Mouse (Mus musculus): ENCODE results near the gene Mmp2. TPM values are rescaled to one million over a fixed set of nuclear protein-coding genes. Genes with fewer than 3 reads are reported as not detected.

The Mmp2 gene
- polyA plus RNA-seq, 1 experiment: 18.3 TPM

- no peaks in the 10 kb centered on the region for H3K36me3 ChIP-seq (ENCODE audit: control insufficient read depth, insufficient read depth, low read length)
- DNase-seq (ENCODE audit: low read depth in 1 of 2, low spot score in 2 of 2): no peak
- TF ChIP-seq CTCF (IDR thresholded peaks at IDR 0.05; ENCODE audit: extremely low read depth, insufficient read depth, insufficient read length, insufficient replicate concordance): no peak
- no peak for TF ChIP-seq POLR2A (IDR thresholded peaks at IDR 0.05; ENCODE audit: low read depth, low read length)
- H3K4me1 ChIP-seq (ENCODE audit: control insufficient read depth, insufficient read depth, insufficient read length): no peaks in the 10 kb centered on the region
- H3K27me3 ChIP-seq (ENCODE audit: control insufficient read depth, insufficient read depth, low read length): no peaks in the 10 kb centered on the region
- no peak overlapping the region for H3K4me3 ChIP-seq (ENCODE audit: extremely low read depth, insufficient read depth, insufficient read length)
- WGBS: 63% methylated on average over 3 of the region's 3 CpGs
- H3K27ac ChIP-seq (ENCODE audit: insufficient read depth, low read length): no peak overlapping the region
Observed at GRCm38 (mm10) chr8:92838616-92839015, 11.5 kb downstream of the Mmp2 start.

DNA sequence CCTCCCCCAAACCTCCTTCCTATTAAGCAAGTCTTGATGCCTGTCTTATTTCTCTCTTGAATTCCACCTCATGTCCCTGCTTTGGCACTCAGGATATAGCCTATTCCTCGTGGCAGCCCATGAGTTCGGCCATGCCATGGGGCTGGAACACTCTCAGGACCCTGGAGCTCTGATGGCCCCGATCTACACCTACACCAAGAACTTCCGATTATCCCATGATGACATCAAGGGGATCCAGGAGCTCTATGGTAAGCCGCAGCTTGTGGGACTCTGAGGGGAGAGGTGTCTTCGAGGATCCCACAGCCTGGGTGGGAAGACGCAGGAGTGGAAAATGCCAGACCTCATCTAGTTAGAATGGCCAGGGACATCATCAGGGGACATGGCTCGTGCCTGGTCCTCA, 12.1 kb downstream of the Mmp2 start:
- Histone ChIP-seq H3K27ac (ENCODE audit: insufficient read depth, low read length) (no peak overlapping the region), H3K4me3 (ENCODE audit: extremely low read depth, insufficient read depth, insufficient read length) (no peak overlapping the region), H3K36me3 (ENCODE audit: control insufficient read depth, insufficient read depth, low read length) (no peaks in the 10 kb centered on the region), H3K27me3 (ENCODE audit: control insufficient read depth, insufficient read depth, low read length) (no peaks in the 10 kb centered on the region), H3K4me1 (ENCODE audit: control insufficient read depth, insufficient read depth, insufficient read length) (no peaks in the 10 kb centered on the region)
- WGBS: 89% methylated on average over 8 of the region's 8 CpGs
- TF ChIP-seq CTCF (IDR thresholded peaks at IDR 0.05; ENCODE audit: extremely low read depth, insufficient read depth, insufficient read length, insufficient replicate concordance) (no peak), POLR2A (IDR thresholded peaks at IDR 0.05; ENCODE audit: low read depth, low read length) (no peak)
- no peak for DNase-seq (ENCODE audit: low read depth in 1 of 2, low spot score in 2 of 2)

- Histone ChIP-seq H3K27me3 (ENCODE audit: control insufficient read depth, insufficient read depth, low read length) (no peaks in the 10 kb centered on the region), H3K4me1 (ENCODE audit: control insufficient read depth, insufficient read depth, insufficient read length) (no peaks in the 10 kb centered on the region), H3K27ac (ENCODE audit: insufficient read depth, low read length) (no peak overlapping the region), H3K36me3 (ENCODE audit: control insufficient read depth, insufficient read depth, low read length) (no peaks in the 10 kb centered on the region), H3K4me3 (ENCODE audit: extremely low read depth, insufficient read depth, insufficient read length) (no peak overlapping the region)
- 87% methylated on average over 7 of the region's 7 CpGs for WGBS
- no peak for TF ChIP-seq CTCF (IDR thresholded peaks at IDR 0.05; ENCODE audit: extremely low read depth, insufficient read depth, insufficient read length, insufficient replicate concordance)
- no peak for TF ChIP-seq POLR2A (IDR thresholded peaks at IDR 0.05; ENCODE audit: low read depth, low read length)
- DNase-seq (ENCODE audit: low read depth in 1 of 2, low spot score in 2 of 2): no peak
Observed at GRCm38 (mm10) chr8:92839876-92840275, 12.8 kb downstream of the Mmp2 start.

GRCm38 (mm10) chr8:92846684-92847083, 19.6 kb downstream of the Mmp2 start:
- H3K4me3 ChIP-seq (ENCODE audit: extremely low read depth, insufficient read depth, insufficient read length): no peak overlapping the region
- 9% methylated on average over 3 of the region's 3 CpGs for WGBS
- no peak overlapping the region for H3K27ac ChIP-seq (ENCODE audit: insufficient read depth, low read length)
- H3K36me3 ChIP-seq (ENCODE audit: control insufficient read depth, insufficient read depth, low read length): no peaks in the 10 kb centered on the region
- no peaks in the 10 kb centered on the region for H3K27me3 ChIP-seq (ENCODE audit: control insufficient read depth, insufficient read depth, low read length)
- DNase-seq (ENCODE audit: low read depth in 1 of 2, low spot score in 2 of 2): no peak
- no peak for TF ChIP-seq CTCF (IDR thresholded peaks at IDR 0.05; ENCODE audit: extremely low read depth, insufficient read depth, insufficient read length, insufficient replicate concordance)
- no peak for TF ChIP-seq POLR2A (IDR thresholded peaks at IDR 0.05; ENCODE audit: low read depth, low read length)
- no peaks in the 10 kb centered on the region; the same call in 1 of the 2 replicates for H3K4me1 ChIP-seq (ENCODE audit: control insufficient read depth, insufficient read depth, insufficient read length)

GRCm38 (mm10) chr8:92847299-92847698, 20.2 kb downstream of the Mmp2 start:
- no peak for DNase-seq (ENCODE audit: low read depth in 1 of 2, low spot score in 2 of 2)

GRCm38 (mm10) chr8:92849261-92849660, 22.2 kb downstream of the Mmp2 start:
- WGBS: 78% methylated on average over 6 of the region's 6 CpGs

More at GRCm38 (mm10) chr8:92847299-92847698, 20.2 kb downstream of the Mmp2 start:
- Histone ChIP-seq H3K27me3 (ENCODE audit: control insufficient read depth, insufficient read depth, low read length) (no peaks in the 10 kb centered on the region), H3K4me1 (ENCODE audit: control insufficient read depth, insufficient read depth, insufficient read length) (no peaks in the 10 kb centered on the region; the same call in 1 of the 2 replicates), H3K27ac (ENCODE audit: insufficient read depth, low read length) (no peak overlapping the region), H3K36me3 (ENCODE audit: control insufficient read depth, insufficient read depth, low read length) (no peaks in the 10 kb centered on the region), H3K4me3 (ENCODE audit: extremely low read depth, insufficient read depth, insufficient read length) (no peak overlapping the region)
- 6% methylated on average over 9 of the region's 9 CpGs for WGBS
- TF ChIP-seq CTCF (IDR thresholded peaks at IDR 0.05; ENCODE audit: extremely low read depth, insufficient read depth, insufficient read length, insufficient replicate concordance) (no peak), POLR2A (IDR thresholded peaks at IDR 0.05; ENCODE audit: low read depth, low read length) (no peak)

GRCm38 (mm10) chr8:92850239-92850638, 23.1 kb downstream of the Mmp2 start:
- Histone ChIP-seq H3K36me3 (ENCODE audit: control insufficient read depth, insufficient read depth, low read length) (no peaks in the 10 kb centered on the region), H3K4me3 (ENCODE audit: extremely low read depth, insufficient read depth, insufficient read length) (no peak overlapping the region), H3K27me3 (ENCODE audit: control insufficient read depth, insufficient read depth, low read length) (peaks cover 3% of the 10 kb centered on the region; the same call in 1 of the 2 replicates), H3K4me1 (ENCODE audit: control insufficient read depth, insufficient read depth, insufficient read length) (peaks cover 6% of the 10 kb centered on the region; the same call in 1 of the 2 replicates), H3K27ac (ENCODE audit: insufficient read depth, low read length) (no peak overlapping the region)
- TF ChIP-seq CTCF (IDR thresholded peaks at IDR 0.05; ENCODE audit: extremely low read depth, insufficient read depth, insufficient read length, insufficient replicate concordance) (no peak), POLR2A (IDR thresholded peaks at IDR 0.05; ENCODE audit: low read depth, low read length) (no peak)
- WGBS: 85% methylated on average over 4 of the region's 4 CpGs
- DNase-seq (ENCODE audit: low read depth in 1 of 2, low spot score in 2 of 2): no peak

More at GRCm38 (mm10) chr8:92849261-92849660, 22.2 kb downstream of the Mmp2 start:
- Histone ChIP-seq H3K27ac (ENCODE audit: insufficient read depth, low read length) (no peak overlapping the region), H3K4me1 (ENCODE audit: control insufficient read depth, insufficient read depth, insufficient read length) (peaks cover 4% of the 10 kb centered on the region; the same call in 1 of the 2 replicates), H3K27me3 (ENCODE audit: control insufficient read depth, insufficient read depth, low read length) (0 out of 2 replicates have a peak, but pooled peaks cover 2% of the 10 kb centered on the region), H3K36me3 (ENCODE audit: control insufficient read depth, insufficient read depth, low read length) (no peaks in the 10 kb centered on the region), H3K4me3 (ENCODE audit: extremely low read depth, insufficient read depth, insufficient read length) (no peak overlapping the region)
- no peak for TF ChIP-seq CTCF (IDR thresholded peaks at IDR 0.05; ENCODE audit: extremely low read depth, insufficient read depth, insufficient read length, insufficient replicate concordance)
- no peak for TF ChIP-seq POLR2A (IDR thresholded peaks at IDR 0.05; ENCODE audit: low read depth, low read length)
- no peak for DNase-seq (ENCODE audit: low read depth in 1 of 2, low spot score in 2 of 2)

All from spleen, adult 2 months (tissue).